Mouse (Mus musculus): Measurements from ENCODE around the gene Lyrm9.

- TF ChIP-seq POLR2A (IDR thresholded peaks at IDR 0.05; ENCODE audit: insufficient read depth, low read length) (no peak), CTCF (IDR thresholded peaks at IDR 0.05; ENCODE audit: low read depth, low read length) (no peak), EP300 (IDR thresholded peaks at IDR 0.05; ENCODE audit: insufficient read depth, low read depth, low read length) (no peak)
Observed at GRCm38 (mm10) chr11:78847884-78848848, 21.8 kb downstream of the Lyrm9 start.
